In genomic region chr3:90506362-90506761, GRCm38 (mm10) we compare ENCODE assay signal across 22 mouse cellular contexts. TPM values are rescaled to one million over a fixed set of nuclear protein-coding genes. Genes with fewer than 3 reads are reported as not detected.
"Had no signal": no experiment of that assay in that cellular context is flagged by ENCODE, and none has a peak within 500 bp of the region (broad histone marks: within the 10 kb centered on the region; RNA-seq: fewer than 3 reads in every experiment).

No protein-coding gene starts in this region.

- DNase-seq: kidney, postnatal 25 days; layer of hippocampus, adult 9-11 months; liver; liver, embryonic 13.5 days; retina, postnatal 1 day; right cerebral cortex, postnatal 25 days; spleen, adult 18-20 months; thymus, postnatal 25 days had no signal

- H3K9me3 ChIP-seq: limb, embryonic 10.5 days; limb, embryonic 13.5 days; liver, embryonic 13.5 days; lung, embryonic 15.5 days; midbrain, embryonic 13.5 days; neural tube, embryonic 12.5 days; stomach, embryonic 15.5 days had no signal

- ATAC-seq: hindbrain, postnatal 0 days; inflammation-experienced regulatory T-cells, adult 6 months; intestine, embryonic 16.5 days; midbrain, embryonic 13.5 days had no signal

- H3K9ac ChIP-seq: limb, embryonic 13.5 days; liver, embryonic 13.5 days; lung, embryonic 15.5 days; midbrain, embryonic 13.5 days; neural tube, embryonic 12.5 days; stomach, embryonic 15.5 days had no signal

- H3K4me2 ChIP-seq: limb, embryonic 13.5 days; liver, embryonic 13.5 days; lung, embryonic 15.5 days; midbrain, embryonic 13.5 days; neural tube, embryonic 12.5 days; stomach, embryonic 15.5 days had no signal

- H3K27ac ChIP-seq: hindbrain, postnatal 0 days; kidney, postnatal 0 days; layer of hippocampus, adult 2 months; limb, embryonic 10.5 days; limb, embryonic 13.5 days; liver, embryonic 13.5 days; lung, embryonic 15.5 days; macrophage; midbrain, embryonic 13.5 days; neural tube, embryonic 12.5 days; stomach, embryonic 15.5 days had no signal

- H3K4me3 ChIP-seq: layer of hippocampus, adult 2 months; limb, embryonic 10.5 days; limb, embryonic 13.5 days; liver, embryonic 13.5 days; lung, embryonic 15.5 days; midbrain, embryonic 13.5 days; neural tube, embryonic 12.5 days; stomach, embryonic 15.5 days had no signal

- H3K27me3 ChIP-seq: limb, embryonic 13.5 days; liver, embryonic 13.5 days; lung, embryonic 15.5 days; neural tube, embryonic 12.5 days; stomach, embryonic 15.5 days had no signal

RNA-seq across cellular contexts. Expression of gene S100a14, which starts 20.3 kb away (rescaled TPM):
- polyA plus RNA-seq: hindbrain, postnatal 0 days; liver, embryonic 13.5 days; liver, embryonic 16.5 days; macrophage; midbrain, embryonic 13.5 days; midbrain, postnatal 0 days; neural tube, embryonic 12.5 days had no signal
